Mouse (Mus musculus): ENCODE measurements around the gene Trem3. TPM values are rescaled to one million over a fixed set of nuclear protein-coding genes. Genes with fewer than 3 reads are reported as not detected.

The Trem3 gene
- polyA plus RNA-seq, 1 experiment from 2014 or later = 1.6 TPM

DNA sequence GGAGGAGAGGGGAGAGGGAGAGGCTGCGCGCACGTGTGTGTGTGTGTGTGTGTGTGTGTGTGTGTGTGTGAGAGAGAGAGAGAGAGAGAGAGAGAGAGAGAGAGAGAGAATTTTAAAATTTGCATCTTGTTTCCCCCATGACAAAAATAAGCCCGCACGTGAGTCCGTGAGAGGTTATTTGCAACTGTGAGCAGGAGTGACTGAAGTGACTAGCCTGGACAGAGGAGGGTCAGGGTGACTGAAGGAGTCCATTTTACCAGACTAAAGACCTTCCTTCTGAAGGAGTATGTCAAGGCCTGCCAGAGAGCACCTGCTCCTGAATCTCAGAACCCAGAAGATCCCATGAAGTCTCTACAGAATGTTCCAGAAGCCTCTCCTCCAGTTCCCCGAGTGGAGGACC lies 52.2 kb downstream of the Trem3 start:
- no peak overlapping the region for H3K9ac ChIP-seq
- ATAC-seq (ENCODE audit: insufficient read depth, low FRiP score, low read depth) = no peak
- WGBS = 40% methylated on average over 7 of the region's 7 CpGs
- H3K4me2 ChIP-seq = 0 out of 2 replicates have a peak overlapping the region, but pooled peaks have one; percentile 16
- H3K9me3 ChIP-seq = no peaks in the 10 kb centered on the region
- no peaks in the 10 kb centered on the region for H3K27me3 ChIP-seq (replicated peaks)
- H3K4me1 ChIP-seq = no peaks in the 10 kb centered on the region
- H3K4me3 ChIP-seq (replicated peaks) = no peak overlapping the region
- no peaks in the 10 kb centered on the region for H3K36me3 ChIP-seq
- H3K27ac ChIP-seq = no peak overlapping the region

DNA sequence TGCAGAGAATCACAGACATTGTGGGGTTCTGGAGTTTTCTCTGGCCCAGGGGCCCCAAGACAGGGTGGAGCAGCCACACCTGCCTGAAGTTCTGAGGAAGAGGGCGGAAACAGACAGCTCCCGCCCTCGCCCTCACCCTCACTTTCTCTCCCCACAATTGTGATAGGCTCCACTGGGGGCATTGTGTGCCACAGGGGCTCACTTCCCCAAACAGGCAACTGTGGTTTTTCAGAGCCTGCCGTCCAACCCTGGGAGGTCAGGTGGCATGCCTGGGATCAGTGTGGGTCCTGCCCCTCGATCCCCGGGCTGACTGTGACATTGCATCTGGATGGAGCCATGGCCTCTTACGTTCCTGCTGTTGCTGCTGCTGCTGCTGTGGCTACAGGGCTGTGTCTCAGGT lies 52.6 kb downstream of the Trem3 start:
- Histone ChIP-seq H3K4me2 (0 out of 2 replicates have a peak overlapping the region, but pooled peaks have one; percentile 16), H3K9me3 (no peaks in the 10 kb centered on the region), H3K27me3 (replicated peaks) (no peaks in the 10 kb centered on the region), H3K4me1 (no peaks in the 10 kb centered on the region), H3K4me3 (replicated peaks) (no peak overlapping the region), H3K27ac (no peak overlapping the region), H3K9ac (no peak overlapping the region), H3K36me3 (no peaks in the 10 kb centered on the region)
- 65% methylated on average over 7 of the region's 7 CpGs for WGBS
- peak; percentile 69; the same call in 1 of the 2 replicates for ATAC-seq (ENCODE audit: insufficient read depth, low FRiP score, low read depth)

DNA sequence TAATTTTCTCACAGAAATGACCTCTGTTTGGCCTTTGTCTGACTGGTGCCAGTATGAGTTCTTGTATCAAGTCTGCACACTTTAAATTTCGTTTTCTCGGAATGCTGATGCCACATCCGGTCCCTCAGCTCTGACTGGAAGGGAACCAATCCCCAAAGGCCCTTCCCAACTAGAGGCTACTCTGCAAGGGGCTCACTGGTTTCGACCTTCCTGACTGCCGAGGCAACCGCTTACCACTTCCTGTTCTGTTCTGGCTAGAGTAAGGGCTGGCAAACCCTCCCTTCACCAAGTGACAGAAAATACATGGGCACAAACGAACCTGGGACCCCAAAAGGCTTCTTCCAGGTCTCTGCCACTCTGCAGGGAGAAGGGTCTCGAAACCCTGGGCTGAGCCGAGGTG lies 53.3 kb downstream of the Trem3 start:
- no peak for ATAC-seq (ENCODE audit: insufficient read depth, low FRiP score, low read depth)
- no peak overlapping the region for H3K4me2 ChIP-seq
- no peaks in the 10 kb centered on the region for H3K36me3 ChIP-seq
- no peaks in the 10 kb centered on the region for H3K4me1 ChIP-seq
- 63% methylated on average over 9 of the region's 9 CpGs for WGBS
- H3K9ac ChIP-seq = no peak overlapping the region
- H3K27me3 ChIP-seq (replicated peaks) = no peaks in the 10 kb centered on the region
- H3K9me3 ChIP-seq = no peaks in the 10 kb centered on the region
- H3K27ac ChIP-seq = no peak overlapping the region
- no peak overlapping the region for H3K4me3 ChIP-seq (replicated peaks)

DNA sequence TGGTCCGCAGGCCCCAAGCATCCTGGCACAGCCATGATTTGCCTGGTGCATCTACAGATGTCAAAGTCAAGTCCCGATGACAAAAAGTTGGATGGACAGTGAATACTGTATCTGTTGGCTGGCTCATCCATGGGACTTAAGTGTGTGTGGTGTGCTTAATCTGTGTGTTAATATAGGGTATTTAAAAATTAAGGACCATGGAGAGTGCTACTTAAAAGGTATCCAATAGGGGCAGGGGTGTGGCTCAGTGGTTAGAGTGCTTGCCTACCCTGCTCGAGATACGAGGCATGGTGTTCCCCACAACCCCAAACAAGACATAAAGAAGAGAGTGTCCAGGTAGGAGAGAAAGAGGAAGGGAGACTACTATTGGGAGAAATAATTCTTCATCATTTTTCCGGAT lies 54.2 kb downstream of the Trem3 start:
- Histone ChIP-seq H3K36me3 (no peaks in the 10 kb centered on the region), H3K4me2 (no peak overlapping the region), H3K27ac (no peak overlapping the region), H3K9ac (no peak overlapping the region), H3K4me1 (no peaks in the 10 kb centered on the region), H3K9me3 (no peaks in the 10 kb centered on the region), H3K27me3 (replicated peaks) (no peaks in the 10 kb centered on the region), H3K4me3 (replicated peaks) (no peak overlapping the region)
- ATAC-seq (ENCODE audit: insufficient read depth, low FRiP score, low read depth) = no peak
- WGBS = 86% methylated on average over 5 of the region's 5 CpGs

Other genes starting within 250 kb of the Trem3 start
- 0.18 TPM in 1 of 2 replicates, not detected in the other for gene 1700122O11Rik, start 209.5 kb upstream of the Trem3 start, polyA plus RNA-seq (2015; fragmentation: Nextera tagmentation; extraction: Ambion mirVana)
- not detected in 2 replicates for gene 1700067P10Rik, start 158.5 kb upstream of the Trem3 start, polyA plus RNA-seq (2015; fragmentation: Nextera tagmentation; extraction: Ambion mirVana)
- gene 9830107B12Rik, start 101.5 kb upstream of the Trem3 start, polyA plus RNA-seq (2015; fragmentation: Nextera tagmentation; extraction: Ambion mirVana) = 0.19 and 0.27 TPM in 2 replicates
- 0.32 and 0.35 TPM in 2 replicates for gene A530064D06Rik, start 80.5 kb upstream of the Trem3 start, polyA plus RNA-seq (2015; fragmentation: Nextera tagmentation; extraction: Ambion mirVana)
- 0.34 and 0.60 TPM in 2 replicates for gene Trem1, start 15.0 kb upstream of the Trem3 start, polyA plus RNA-seq (2015; fragmentation: Nextera tagmentation; extraction: Ambion mirVana)
- gene Treml4, start 16.5 kb downstream of the Trem3 start, polyA plus RNA-seq (2015; fragmentation: Nextera tagmentation; extraction: Ambion mirVana) = 1.3 TPM in 2 replicates
- 0.30 and 0.48 TPM in 2 replicates for gene Treml2, start 51.7 kb downstream of the Trem3 start, polyA plus RNA-seq (2015; fragmentation: Nextera tagmentation; extraction: Ambion mirVana)
- gene B430306N03Rik, start 68.4 kb downstream of the Trem3 start, polyA plus RNA-seq (2015; fragmentation: Nextera tagmentation; extraction: Ambion mirVana) = 0.68 and 0.99 TPM in 2 replicates
- gene Trem2, start 98.6 kb downstream of the Trem3 start, polyA plus RNA-seq (2015; fragmentation: Nextera tagmentation; extraction: Ambion mirVana) = 3.3 and 4.4 TPM in 2 replicates
- 0.42 and 0.84 TPM in 2 replicates for gene Treml1, start 112.1 kb downstream of the Trem3 start, polyA plus RNA-seq (2015; fragmentation: Nextera tagmentation; extraction: Ambion mirVana)
- gene Nfya, start 162.1 kb downstream of the Trem3 start, polyA plus RNA-seq (2015; fragmentation: Nextera tagmentation; extraction: Ambion mirVana) = 11.4 and 12.3 TPM in 2 replicates
- gene Oard1, start 162.2 kb downstream of the Trem3 start, polyA plus RNA-seq (2015; fragmentation: Nextera tagmentation; extraction: Ambion mirVana) = 61.1 and 68.7 TPM in 2 replicates
- gene Apobec2, start 185.2 kb downstream of the Trem3 start, polyA plus RNA-seq (2015; fragmentation: Nextera tagmentation; extraction: Ambion mirVana) = 4.4 and 5.2 TPM in 2 replicates
- gene Tspo2, start 203.7 kb downstream of the Trem3 start, polyA plus RNA-seq (2015; fragmentation: Nextera tagmentation; extraction: Ambion mirVana) = 6.8 and 13.6 TPM in 2 replicates
- 14.3 and 16.8 TPM in 2 replicates for gene Unc5cl, start 207.1 kb downstream of the Trem3 start, polyA plus RNA-seq (2015; fragmentation: Nextera tagmentation; extraction: Ambion mirVana)

Data from stomach, embryonic 15.5 days (tissue).